Mouse (Mus musculus) CH12.LX (cell line): ENCODE measurements around the gene Rilp. TPM values are rescaled to one million over a fixed set of nuclear protein-coding genes. Genes with fewer than 3 reads are reported as not detected.

Source experiments
- DNase-seq: peaks from one replicate; pipeline ENCODE4 v3.0.0-alpha.2; 2013; ENCODE audit errors: extremely low read depth
- H3K27ac ChIP-seq: 2 replicates; pipeline ENCODE4 v1.5.1; 2012; ENCODE audit warnings: low read depth, mild to moderate bottlenecking, control low read depth, moderate library complexity; ENCODE audit not compliant: insufficient read depth
- H3K27me3 ChIP-seq: replicated peaks from 2 replicates; pipeline ENCODE3; 2012; ENCODE audit warnings: inconsistent platforms
- H3K36me3 ChIP-seq, 2 experiments: replicated peaks in 1 of 2; 2 replicates each; pipeline versions ENCODE3 to v1.6.1; 2012; ENCODE audit warnings: inconsistent platforms in 1 of 2, low read length in 1 of 2, mild to moderate bottlenecking in 1 of 2, mixed read lengths in 1 of 2, moderate library complexity in 1 of 2; ENCODE audit not compliant: control insufficient read depth in 1 of 2, insufficient read depth in 1 of 2
- H3K4me1 ChIP-seq, 2 experiments: 2 replicates each; pipeline ENCODE4 v1.6.1; 2012; ENCODE audit warnings: inconsistent platforms in 1 of 2, moderate library complexity in 1 of 2; ENCODE audit not compliant: insufficient read depth in 2 of 2, control insufficient read depth in 1 of 2
- H3K4me2 ChIP-seq: 2 replicates; pipeline ENCODE4 v1.6.1; 2012; ENCODE audit warnings: low read depth, mild to moderate bottlenecking, control low read depth; ENCODE audit not compliant: poor library complexity, insufficient read depth, severe bottlenecking
- H3K4me3 ChIP-seq, 3 experiments: fragments of 150-350 bp in 1 of 3; sonication (generic) in 1 of 3; replicated peaks in 1 of 3; 2 replicates each; pipeline versions ENCODE3 to v1.5.1; 2011 to 2012; ENCODE audit warnings: low read depth in 2 of 3, low read length in 2 of 3, mild to moderate bottlenecking in 2 of 3, moderate library complexity in 2 of 3, control low read depth in 1 of 3, improper control_type of control experiment in 1 of 3, inconsistent platforms in 1 of 3, mixed read lengths in 1 of 3; ENCODE audit not compliant: poor library complexity in 1 of 3
- H3K79me2 ChIP-seq: replicated peaks from 2 replicates; pipeline ENCODE4 v1.6.1; 2012; ENCODE audit warnings: mild to moderate bottlenecking, moderate library complexity; ENCODE audit not compliant: control insufficient read depth, poor library complexity, insufficient read depth, severe bottlenecking; ENCODE audit errors: extremely low read depth
- H3K9ac ChIP-seq: 2 replicates; pipeline ENCODE4 v1.6.1; 2012; ENCODE audit warnings: low read depth, mild to moderate bottlenecking, control low read depth, moderate library complexity; ENCODE audit not compliant: insufficient read depth
- H3K9me3 ChIP-seq: replicated peaks from 2 replicates; pipeline ENCODE3; 2012; ENCODE audit warnings: low read length, inconsistent platforms, mixed read lengths
- BHLHE40 ChIP-seq: IDR thresholded peaks from 2 replicates; pipeline ENCODE4 v1.6.1; 2011; ENCODE audit warnings: mild to moderate bottlenecking, low read depth, low read length, improper control_type of control experiment
- CHD2 ChIP-seq: IDR thresholded peaks from 2 replicates; pipeline ENCODE4 v1.6.1; 2011; ENCODE audit warnings: low read length, improper control_type of control experiment
- E2F4 ChIP-seq: IDR thresholded peaks from 2 replicates; pipeline ENCODE4 v1.6.1; 2011; ENCODE audit warnings: low read depth, low read length, improper control_type of control experiment; ENCODE audit not compliant: insufficient replicate concordance
- EP300 ChIP-seq: IDR thresholded peaks from 2 replicates; pipeline ENCODE4 v1.6.1; 2011; ENCODE audit warnings: low read length, improper control_type of control experiment
- JUND ChIP-seq: conservative IDR thresholded peaks from 2 replicates; pipeline ENCODE4 v1.6.1; 2011; ENCODE audit warnings: low read depth, low read length, improper control_type of control experiment
- KAT2A ChIP-seq: IDR thresholded peaks from 2 replicates; pipeline ENCODE4 v1.6.1; 2012; ENCODE audit warnings: low read length, improper control_type of control experiment, inconsistent platforms; ENCODE audit not compliant: insufficient replicate concordance
- MAZ ChIP-seq: IDR thresholded peaks from 2 replicates; pipeline ENCODE4 v1.6.1; 2012; ENCODE audit warnings: low read depth, mild to moderate bottlenecking, inconsistent platforms, low read length, improper control_type of control experiment, moderate library complexity
- MEF2A ChIP-seq: IDR thresholded peaks from 2 replicates; pipeline ENCODE4 v1.6.1; 2014; ENCODE audit warnings: low read depth, mild to moderate bottlenecking, inconsistent platforms, low read length, improper control_type of control experiment, borderline replicate concordance
- NELFE ChIP-seq: IDR thresholded peaks from 2 replicates; pipeline ENCODE4 v1.6.1; 2011; ENCODE audit warnings: low read depth, low read length, improper control_type of control experiment
- NRF1 ChIP-seq: IDR thresholded peaks from 2 replicates; pipeline ENCODE4 v1.6.1; 2014; ENCODE audit warnings: low read depth, mild to moderate bottlenecking, inconsistent platforms, low read length, improper control_type of control experiment, moderate library complexity
- POLR2AphosphoS2 ChIP-seq: IDR thresholded peaks from 2 replicates; pipeline ENCODE4 v1.6.1; 2011; ENCODE audit warnings: low read depth, low read length, improper control_type of control experiment
- SIN3A ChIP-seq: IDR thresholded peaks from 2 replicates; pipeline ENCODE4 v1.6.1; 2012; ENCODE audit warnings: low read length, improper control_type of control experiment, inconsistent platforms
- TBP ChIP-seq: conservative IDR thresholded peaks from 2 replicates; pipeline ENCODE4 v1.6.1; 2011; ENCODE audit warnings: low read depth, low read length, improper control_type of control experiment
- TCF12 ChIP-seq: IDR thresholded peaks from 2 replicates; pipeline ENCODE4 v1.6.1; 2014; ENCODE audit warnings: low read depth, mild to moderate bottlenecking, inconsistent platforms, low read length, improper control_type of control experiment
- ZMIZ1 ChIP-seq: IDR thresholded peaks from 2 replicates; pipeline ENCODE4 v1.6.1; 2012; ENCODE audit warnings: low read depth, mild to moderate bottlenecking, inconsistent platforms, low read length, improper control_type of control experiment
- ZNF384 ChIP-seq: IDR thresholded peaks from 2 replicates; pipeline ENCODE4 v1.6.1; 2012; ENCODE audit warnings: low read depth, low read length, improper control_type of control experiment, inconsistent platforms
- dilution Hi-C: fragments of 300-500 bp; cut with MboI; formaldehyde crosslinking; loops from 2 replicates; pipeline ENCODE4 v1.14.3; 2020; ENCODE audit warnings: low sequenced_read_pairs; ENCODE audit not compliant: extremely low pct_unique_long_range_greater_than_20kb, extremely low pct_ligation_motif_present
- in situ Hi-C: fragments of 300-500 bp; cut with MboI; formaldehyde crosslinking; loops from 3 replicates; pipeline ENCODE4 v1.14.3; 2019; ENCODE audit warnings: low sequenced_read_pairs, low pct_ligation_motif_present, low pct_unique_long_range_greater_than_20kb, mixed read lengths
- polyA plus RNA-seq: library from polyadenylated mRNA; unstranded; fragments of >175 nt; gene quantifications from 2 replicates; pipeline ENCODE4 v1.2.1, GENCODE M21; 2012; ENCODE audit warnings: low read depth; ENCODE audit not compliant: insufficient read length
- total RNA-seq, 2 experiments: library from RNA; depleted of rRNA; stranded (reverse); fragments of 300-350 nt in 1 of 2; fragments of >200 nt in 1 of 2; gene quantifications; 2 replicates each; pipeline ENCODE4 v1.2.3; 2012 to 2014

Rilp gene
- total and polyA plus RNA-seq, 3 experiments: 0.17 to 1.1 (median 0.72) TPM

DNA sequence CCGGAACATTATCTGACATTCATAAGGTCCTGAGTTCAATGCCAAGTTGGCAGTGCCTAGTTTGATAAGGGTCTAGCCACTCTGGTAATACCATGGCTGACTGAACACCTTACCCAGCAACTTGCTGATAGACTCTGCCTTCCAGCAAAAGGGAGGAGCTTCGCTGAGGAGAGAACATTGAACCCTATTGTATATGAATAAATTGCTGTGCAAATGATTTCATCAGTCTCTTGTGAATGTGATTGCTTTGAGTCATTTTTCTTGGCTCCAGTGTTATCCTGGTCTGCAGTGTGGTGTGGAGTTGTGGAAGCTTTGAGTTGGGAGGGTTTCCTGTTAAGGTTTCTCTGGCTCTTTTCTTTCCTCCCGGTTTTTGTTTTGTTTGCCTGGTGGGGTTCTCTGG is 39.2 kb upstream of the Rilp start:
- Histone ChIP-seq H3K4me2 (no peak overlapping the region), H3K27ac (no peak overlapping the region), H3K4me1 (peaks cover 2 to 25% of the 10 kb centered on the region in 2 experiments; a peak in 2 of 4 replicates), H3K9ac (no peak overlapping the region), H3K36me3 (peaks cover 2 to 8% of the 10 kb centered on the region in 2 experiments), H3K9me3 (peaks cover 9% of the 10 kb centered on the region), H3K79me2 (no peaks in the 10 kb centered on the region), H3K27me3 (no peaks in the 10 kb centered on the region), H3K4me3 (no peak overlapping the region)
- no peak for TF ChIP-seq KAT2A
- in situ Hi-C loops (no loop called here), dilution Hi-C loops (no loop called here)
- DNase-seq: no peak

GRCm38 (mm10) chr11:75472469-75473081 is 37.3 kb upstream of the Rilp start:
- Histone ChIP-seq H3K9me3 (peaks cover 3% of the 10 kb centered on the region), H3K27me3 (no peaks in the 10 kb centered on the region), H3K27ac (no peak overlapping the region), H3K36me3 (no peaks in the 10 kb centered on the region), H3K4me2 (peak overlapping the region; percentile 56), H3K79me2 (no peaks in the 10 kb centered on the region), H3K9ac (0 out of 2 replicates have a peak overlapping the region, but pooled peaks have one; percentile 5), H3K4me1 (peaks cover 2 to 16% of the 10 kb centered on the region in 2 experiments; a peak in 1 of 4 replicates), H3K4me3 (no peak overlapping the region)
- in situ Hi-C loops (no loop called here), dilution Hi-C loops (no loop called here)
- DNase-seq: no peak
- no peak for TF ChIP-seq CHD2
- TF ChIP-seq EP300: no peak
- TF ChIP-seq NRF1: no peak
- no peak for TF ChIP-seq NELFE
- TF ChIP-seq E2F4: no peak
- no peak for TF ChIP-seq POLR2AphosphoS2
- no peak for TF ChIP-seq ZMIZ1
- no peak for TF ChIP-seq ZNF384
- TF ChIP-seq, all 38 proteins: peak for 0

GRCm38 (mm10) chr11:75473376-75473775 is 36.5 kb upstream of the Rilp start:
- Histone ChIP-seq H3K4me2 (no peak overlapping the region), H3K4me1 (peaks cover 2 to 13% of the 10 kb centered on the region in 2 experiments; a peak in 1 of 4 replicates), H3K79me2 (no peaks in the 10 kb centered on the region)
- TF ChIP-seq TBP: no peak
- no peak for TF ChIP-seq TCF12
- no peak for TF ChIP-seq JUND
- no peak for TF ChIP-seq MEF2A
- no peak for TF ChIP-seq BHLHE40
- no peak for TF ChIP-seq MAZ
- TF ChIP-seq E2F4: no peak
- no peak for TF ChIP-seq POLR2AphosphoS2
- no peak for TF ChIP-seq SIN3A
- TF ChIP-seq EP300: no peak
- TF ChIP-seq, all 38 proteins: peak for 0
- Histone ChIP-seq H3K27ac (no peak overlapping the region), H3K4me3 (no peak overlapping the region), H3K9me3 (peaks cover 3% of the 10 kb centered on the region), H3K36me3 (no peaks in the 10 kb centered on the region), H3K27me3 (no peaks in the 10 kb centered on the region), H3K9ac (no peak overlapping the region)
- dilution Hi-C loops: no loop called here
- in situ Hi-C loops: no loop called here
- DNase-seq: no peak
